8 mouse cellular contexts compared by ENCODE assay signal in the genomic region with DNA sequence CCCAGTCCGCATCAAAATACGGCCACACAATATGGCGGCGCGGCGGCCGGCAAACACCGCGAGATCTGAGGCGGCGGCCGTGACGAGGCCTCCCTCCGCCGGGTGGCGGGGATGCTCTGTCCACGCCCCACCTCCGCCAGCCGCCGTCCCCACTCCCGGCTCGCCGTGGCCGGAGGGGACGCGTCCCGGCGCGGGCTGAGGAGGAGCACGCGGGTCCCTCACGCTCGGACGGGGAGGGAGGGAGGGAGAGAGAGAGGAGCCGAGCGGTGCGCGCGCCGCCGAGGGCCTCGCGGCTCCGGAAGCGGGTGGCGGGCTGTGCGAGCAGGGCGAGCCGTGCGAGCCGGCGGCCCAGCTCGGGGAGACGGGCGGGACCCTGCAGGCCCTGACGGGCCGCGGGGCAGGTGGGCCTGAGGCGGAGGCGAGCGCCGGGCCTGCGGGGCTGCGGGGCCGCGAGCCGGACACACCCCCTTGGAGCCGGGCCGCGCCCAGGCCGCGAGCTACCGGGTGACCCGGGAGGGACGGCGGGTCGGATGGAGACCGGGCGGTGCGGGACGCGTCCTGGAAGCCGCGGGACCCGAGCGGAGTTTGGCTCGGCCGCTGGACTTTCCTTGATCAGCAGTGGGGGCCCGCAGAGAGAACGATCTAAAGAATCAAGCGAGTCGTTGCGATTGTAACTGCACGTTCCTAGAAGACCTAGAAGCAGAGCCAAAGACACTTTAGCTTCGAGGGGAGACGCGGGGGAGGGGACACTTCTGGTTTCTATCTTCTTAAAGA. TPM values are rescaled to one million over a fixed set of nuclear protein-coding genes. Genes with fewer than 3 reads are reported as not detected.
DNase-seq lines count a peak whose midpoint lies in the region; ATAC-seq lines count a peak whose summit lies in the region.

TSS of gene Tab2 (minus strand) at position 3 of the 774 bp plus-strand sequence.

- no peaks in the 10 kb centered on the region for H3K27me3 ChIP-seq in hindbrain, embryonic 16.5 days (replicated peaks; ENCODE audit: control insufficient read depth, insufficient read depth, low read length)

- peak within 1 kb of the TSS; percentile 93 for H3K4me2 ChIP-seq in hindbrain, embryonic 16.5 days (ENCODE audit: low read length)

- peak; percentile 97 for ATAC-seq in hindbrain, embryonic 16.5 days

- peaks cover 38% of the 10 kb centered on the region for H3K79me2 ChIP-seq in macrophage (ENCODE audit: inconsistent target)

- peak within 1 kb of the TSS; percentile 99 for H3K27ac ChIP-seq in hindbrain, embryonic 16.5 days (ENCODE audit: low read depth, low read length)
- H3K27ac ChIP-seq in macrophage, result peak within 1 kb of the TSS; percentile 75

- H3K9me3 ChIP-seq in hindbrain, embryonic 16.5 days (ENCODE audit: control insufficient read depth, low read length), result no peaks in the 10 kb centered on the region

- peak within 1 kb of the TSS; percentile 100 for H3K9ac ChIP-seq in hindbrain, embryonic 16.5 days (ENCODE audit: low read depth, low read length)

- peaks cover 19% of the 10 kb centered on the region for H3K4me1 ChIP-seq in hindbrain, embryonic 16.5 days (ENCODE audit: control insufficient read depth, insufficient read depth, low read depth, low read length)

- under 1% methylated on average over 77 of the region's 97 CpGs for WGBS in hindbrain, embryonic 16.5 days
- 0% methylated on average over 48 of the region's 97 CpGs for WGBS in macrophage (ENCODE audit: missing documents)

- peak; percentile 84 for DNase-seq in T-cell, adult 2 months (ENCODE audit: low spot score)
- DNase-seq in cerebellum, postnatal 36 days, result peak; percentile 89 to 93
- peak; percentile 90 for DNase-seq in gastrocnemius, adult 18-20 months (ENCODE audit: low spot score)
- DNase-seq in left cerebral cortex, adult 18-20 months (ENCODE audit: low spot score in 2 of 2), result peak; percentile 83 to 93
- DNase-seq in right cerebral cortex, adult 18-20 months, result peak; percentile 91
- peak; percentile 82 for DNase-seq in urinary bladder, postnatal 10 days (ENCODE audit: low spot score)

- H3K4me3 ChIP-seq in hindbrain, embryonic 16.5 days (ENCODE audit: low read length), result peak within 1 kb of the TSS; percentile 85
- H3K4me3 ChIP-seq in macrophage (ENCODE audit: inconsistent target), result peak within 1 kb of the TSS; percentile 75

- H3K36me3 ChIP-seq in hindbrain, embryonic 16.5 days (ENCODE audit: control insufficient read depth, insufficient read depth, low read length), result no peaks in the 10 kb centered on the region
- no peaks in the 10 kb centered on the region for H3K36me3 ChIP-seq in macrophage (ENCODE audit: inconsistent target)

RNA-seq across cellular contexts. Expression of gene Tab2, which starts in this region (rescaled TPM):
- 100 to 1,000 TPM; 102 to 113 TPM for total RNA-seq in gastrocnemius, adult 18-20 months (2021)
- polyA plus RNA-seq in hindbrain, embryonic 16.5 days (2015; fragmentation: Nextera tagmentation; extraction: Ambion mirVana), result 12.3 and 12.4 TPM in 2 replicates
- 10 to 100 TPM; 56.8 to 58.1 TPM for total RNA-seq in left cerebral cortex, adult 18-20 months (2021)
- 100 to 1,000 TPM; 125 to 434 (median 236) TPM for total RNA-seq in macrophage (2018; cell fraction: chromatin; rRNA removed)
- 100 to 1,000 TPM in 11 of 26 experiments, 10 to 100 TPM in 15; 85.2 to 163 (median 97.3) TPM for total RNA-seq in macrophage (2018; cell fraction: cytosol; rRNA removed)
- 100 to 1,000 TPM; 121 to 387 (median 166) TPM for total RNA-seq in macrophage (2018; cell fraction: nucleus; rRNA removed)
- 68.6 to 151 TPM (median 74.9 TPM) in 3 replicates for polyA plus RNA-seq in macrophage (2018)

Comparison
In these comparisons a context has a peak if more than half of its experiments do, and no peak if none do; other contexts are left out.
1. Peak in every context shown above with its lines: DNase-seq, ATAC-seq, H3K4me3 ChIP-seq and H3K27ac ChIP-seq.